Mouse (Mus musculus) olfactory bulb, adult 2 months (tissue): ENCODE data around the gene Pi4k2a.

Experiments used
- CTCF ChIP-seq: fragments of 200-500 bp; IDR thresholded peaks from 2 replicates; pipeline ENCODE4 v1.5.1; 2012; ENCODE audit warnings: low read depth, mild to moderate bottlenecking, low read length, moderate library complexity; ENCODE audit not compliant: insufficient read depth
- POLR2A ChIP-seq: fragments of 200-500 bp; IDR thresholded peaks from 2 replicates; pipeline ENCODE4 v1.6.1; 2012; ENCODE audit warnings: mild to moderate bottlenecking, low read depth, low read length, moderate library complexity; ENCODE audit not compliant: insufficient read depth

DNA sequence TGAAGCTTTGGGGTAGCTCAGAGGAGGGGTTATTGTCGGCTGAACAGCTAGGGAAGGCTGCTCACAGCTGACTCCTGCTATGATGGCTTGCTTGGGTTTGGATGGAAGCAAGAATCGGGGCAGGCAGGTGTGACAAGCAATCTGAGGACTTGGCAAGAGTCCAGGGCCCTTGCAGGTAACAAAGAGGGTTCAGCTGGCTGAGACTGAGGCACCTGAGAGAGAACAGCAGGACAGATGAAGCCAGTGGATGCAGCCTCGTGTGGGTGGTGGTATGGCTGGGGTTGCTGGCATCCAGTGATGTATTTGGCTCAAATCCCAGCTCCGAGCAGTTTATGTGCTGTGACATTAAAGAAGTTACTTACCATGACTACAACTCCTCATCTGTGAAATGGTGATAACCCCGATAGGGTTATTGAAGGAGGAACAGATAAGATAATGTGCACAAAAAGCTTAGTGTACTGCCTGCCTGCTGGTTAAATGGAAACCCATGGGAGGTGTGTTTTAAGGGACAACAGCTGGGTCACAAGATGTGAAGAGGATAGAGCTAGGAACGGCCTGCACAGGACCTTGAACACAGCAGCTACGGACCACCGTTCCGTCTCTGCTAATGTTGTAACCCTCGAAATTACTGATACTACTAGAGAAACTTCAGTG lies 79.2 kb downstream of the Pi4k2a start:
- TF ChIP-seq POLR2A (no peak), CTCF (no peak)
